Comparison of ENCODE assay signal across 15 mouse cellular contexts in the genomic region with DNA sequence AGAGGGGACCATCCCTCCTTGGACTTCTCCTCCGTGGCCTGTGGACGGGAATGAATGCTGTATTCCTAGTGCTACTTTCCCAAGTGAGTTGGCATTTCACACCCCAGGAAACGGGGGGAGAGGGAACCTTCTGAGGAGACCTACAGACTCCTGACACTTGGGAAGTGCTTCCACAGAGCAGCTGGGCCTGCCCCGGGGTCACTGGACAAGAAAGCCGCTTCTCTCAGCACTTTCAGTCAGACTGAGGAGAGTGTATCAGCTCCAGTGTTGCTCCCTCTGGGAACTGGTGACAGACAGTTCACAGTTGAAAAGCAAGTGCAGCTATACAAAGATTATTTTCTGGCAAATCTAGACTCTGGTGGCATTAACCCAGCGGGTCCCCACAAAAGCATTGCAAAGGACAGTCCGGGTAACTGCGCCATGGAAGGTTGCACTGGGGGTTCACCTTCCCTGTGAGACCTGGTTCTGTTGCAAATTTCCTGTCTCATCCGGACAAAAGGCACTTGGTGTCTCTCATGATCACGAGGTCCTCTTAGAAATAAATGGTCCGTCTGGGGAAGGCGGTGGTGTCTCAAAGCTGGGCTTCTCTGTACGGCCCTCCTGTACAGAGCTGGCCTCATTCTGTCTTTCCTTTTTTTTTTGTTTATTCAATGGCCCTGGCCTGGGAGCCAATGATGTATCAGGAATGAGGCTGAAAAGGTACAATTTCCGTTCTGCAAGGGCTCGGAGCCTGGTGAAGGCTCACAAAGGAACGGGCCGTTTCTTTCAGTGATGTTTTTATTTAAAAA.
DNase-seq lines count a peak whose midpoint lies in the region; ATAC-seq and TF ChIP-seq lines count a peak whose summit lies in the region.
"Had no signal": no experiment of that assay in that cellular context is flagged by ENCODE, and none has a peak within 500 bp of the region (broad histone marks: within the 10 kb centered on the region; RNA-seq: fewer than 3 reads in every experiment).

No protein-coding gene starts in this region.

- DNase-seq in kidney, adult 2 months = peak; percentile 16
- peak; percentile 57 for DNase-seq in forebrain, embryonic 14.5 days (ENCODE audit: low spot score)
- DNase-seq in midbrain, embryonic 14.5 days = no peak
- no peak for DNase-seq in adrenal gland, postnatal 25 days
- no peak for DNase-seq in lung, postnatal 4 days
- DNase-seq in embryo, embryonic 9.5 days (ENCODE audit: extremely low spot score) = no peak
- DNase-seq: adrenal gland, postnatal 10 days; heart, adult 2 months; heart, postnatal 36 days; kidney, adult 8-10 months; liver; lung, adult 2 months had no signal

- H3K4me2 ChIP-seq in kidney, embryonic 15.5 days = no peak overlapping the region
- H3K4me2 ChIP-seq in forebrain, embryonic 14.5 days (ENCODE audit: low read length) = no peak overlapping the region
- no peak overlapping the region for H3K4me2 ChIP-seq in midbrain, embryonic 14.5 days (ENCODE audit: low read length)

- H3K36me3 ChIP-seq in kidney, adult 2 months (ENCODE audit: control insufficient read depth, insufficient read depth, low read length) = no peaks in the 10 kb centered on the region
- no peaks in the 10 kb centered on the region for H3K36me3 ChIP-seq in kidney, embryonic 15.5 days
- no peaks in the 10 kb centered on the region for H3K36me3 ChIP-seq in forebrain, embryonic 14.5 days (ENCODE audit: control insufficient read depth, insufficient read depth, low read length)
- H3K36me3 ChIP-seq in midbrain, embryonic 14.5 days (ENCODE audit: control insufficient read depth, insufficient read depth, low read length) = no peaks in the 10 kb centered on the region
- H3K36me3 ChIP-seq: G1E had no signal

- TF ChIP-seq CTCF in kidney, adult 2 months (conservative IDR thresholded peaks at IDR 0.05; ENCODE audit: insufficient read depth, insufficient read length, low read depth, low read length) = no peak
- TF ChIP-seq CTCF in cortical plate, adult 2 months (IDR thresholded peaks at IDR 0.05; ENCODE audit: extremely low read depth, insufficient read depth, low read length) = no peak

- TF ChIP-seq POLR2A in kidney, adult 2 months (IDR thresholded peaks at IDR 0.05; ENCODE audit: low read depth, low read length) = no peak
- TF ChIP-seq POLR2A in cortical plate, adult 2 months (IDR thresholded peaks at IDR 0.05; ENCODE audit: extremely low read depth, insufficient read depth, low read length) = no peak

- WGBS in kidney, adult 2 months = 77% methylated on average over 17 of the region's 17 CpGs
- WGBS in kidney, embryonic 15.5 days = 66% methylated on average over 17 of the region's 17 CpGs
- WGBS in forebrain, embryonic 14.5 days = 28% methylated on average over 17 of the region's 17 CpGs
- 62% methylated on average over 17 of the region's 17 CpGs for WGBS in midbrain, embryonic 14.5 days

- no peaks in the 10 kb centered on the region for H3K4me1 ChIP-seq in kidney, adult 2 months (ENCODE audit: control insufficient read depth, insufficient read depth, low read length)
- H3K4me1 ChIP-seq in kidney, embryonic 15.5 days = peaks cover 2% of the 10 kb centered on the region; the same call in 1 of the 2 replicates
- no peaks in the 10 kb centered on the region for H3K4me1 ChIP-seq in cortical plate, adult 2 months (ENCODE audit: control insufficient read depth, insufficient read depth, low read length)
- H3K4me1 ChIP-seq in forebrain, embryonic 14.5 days (ENCODE audit: control insufficient read depth, insufficient read depth, low read length) = peaks cover 19% of the 10 kb centered on the region
- 0 out of 2 replicates have a peak, but pooled peaks cover 3% of the 10 kb centered on the region for H3K4me1 ChIP-seq in midbrain, embryonic 14.5 days (ENCODE audit: control insufficient read depth, insufficient read depth, low read length)

- no peak overlapping the region for H3K27ac ChIP-seq in kidney, adult 2 months (ENCODE audit: insufficient read depth, low read depth, low read length)
- no peak overlapping the region for H3K27ac ChIP-seq in kidney, embryonic 15.5 days
- H3K27ac ChIP-seq in cortical plate, adult 2 months (ENCODE audit: insufficient read depth, low read length) = peak overlapping the region; percentile 74; the same call in 1 of the 2 replicates
- peak overlapping the region; percentile 35 for H3K27ac ChIP-seq in forebrain, embryonic 14.5 days (ENCODE audit: low read depth, low read length)
- 0 out of 2 replicates have a peak overlapping the region, but pooled peaks have one; percentile 21 for H3K27ac ChIP-seq in midbrain, embryonic 14.5 days (replicated peaks; ENCODE audit: low read depth, low read length)
- H3K27ac ChIP-seq: heart, adult 2 months had no signal

- H3K27me3 ChIP-seq in kidney, adult 2 months (replicated peaks; ENCODE audit: control insufficient read depth, insufficient read depth, low read length) = no peaks in the 10 kb centered on the region
- peaks cover 18% of the 10 kb centered on the region for H3K27me3 ChIP-seq in kidney, embryonic 15.5 days
- no peaks in the 10 kb centered on the region for H3K27me3 ChIP-seq in forebrain, embryonic 14.5 days (replicated peaks; ENCODE audit: control insufficient read depth, insufficient read depth, low read length)
- no peaks in the 10 kb centered on the region for H3K27me3 ChIP-seq in midbrain, embryonic 14.5 days (ENCODE audit: control insufficient read depth, insufficient read depth, low read length)

- H3K9ac ChIP-seq in kidney, embryonic 15.5 days = no peak overlapping the region
- H3K9ac ChIP-seq in forebrain, embryonic 14.5 days (ENCODE audit: low read length) = no peak overlapping the region
- H3K9ac ChIP-seq in midbrain, embryonic 14.5 days (replicated peaks; ENCODE audit: low read length) = no peak overlapping the region

- no peak for ATAC-seq in kidney, embryonic 15.5 days (replicated peaks; ENCODE audit: low FRiP score)
- ATAC-seq in forebrain, embryonic 14.5 days = peak; percentile 63
- ATAC-seq in midbrain, embryonic 14.5 days (ENCODE audit: low FRiP score, low TSS enrichment) = no peak

- H3K4me3 ChIP-seq in kidney, adult 2 months (ENCODE audit: insufficient read depth, low read depth, low read length) = no peak overlapping the region
- no peak overlapping the region for H3K4me3 ChIP-seq in kidney, embryonic 15.5 days (replicated peaks)
- H3K4me3 ChIP-seq in cortical plate, adult 2 months (ENCODE audit: insufficient read depth, low read length) = no peak overlapping the region
- H3K4me3 ChIP-seq in forebrain, embryonic 14.5 days (ENCODE audit: low read depth, low read length) = no peak overlapping the region
- no peak overlapping the region for H3K4me3 ChIP-seq in midbrain, embryonic 14.5 days (replicated peaks; ENCODE audit: low read depth, low read length)
- H3K4me3 ChIP-seq: heart, adult 2 months had no signal

- H3K9me3 ChIP-seq in kidney, embryonic 15.5 days (replicated peaks) = no peaks in the 10 kb centered on the region
- no peaks in the 10 kb centered on the region for H3K9me3 ChIP-seq in forebrain, embryonic 14.5 days (replicated peaks; ENCODE audit: control insufficient read depth, low read length)
- no peaks in the 10 kb centered on the region for H3K9me3 ChIP-seq in midbrain, embryonic 14.5 days (ENCODE audit: control insufficient read depth, low read length)
- H3K9me3 ChIP-seq: G1E had no signal

Comparison
In these comparisons a context has a peak if more than half of its experiments do, and no peak if none do; other contexts are left out.
1. DNase-seq: peak in kidney, adult 2 months (single experiment) and forebrain, embryonic 14.5 days (single experiment); none in midbrain, embryonic 14.5 days (single experiment), adrenal gland, postnatal 25 days (single experiment), lung, postnatal 4 days (0 of 2) and embryo, embryonic 9.5 days (single experiment).
2. H3K27ac ChIP-seq: peak in cortical plate, adult 2 months (single experiment), forebrain, embryonic 14.5 days (single experiment) and midbrain, embryonic 14.5 days (single experiment); none in kidney, adult 2 months (single experiment) and kidney, embryonic 15.5 days (single experiment).